Mouse (Mus musculus) frontal cortex, postnatal 14 days (tissue): ENCODE results near the gene Chtop.

ENCODE experiments used
- DNase-seq, 2 experiments: peaks; one replicate each; pipeline ENCODE4 v3.0.0; 2022; ENCODE audit warnings: low spot score in 2 of 2

Chtop gene

DNA sequence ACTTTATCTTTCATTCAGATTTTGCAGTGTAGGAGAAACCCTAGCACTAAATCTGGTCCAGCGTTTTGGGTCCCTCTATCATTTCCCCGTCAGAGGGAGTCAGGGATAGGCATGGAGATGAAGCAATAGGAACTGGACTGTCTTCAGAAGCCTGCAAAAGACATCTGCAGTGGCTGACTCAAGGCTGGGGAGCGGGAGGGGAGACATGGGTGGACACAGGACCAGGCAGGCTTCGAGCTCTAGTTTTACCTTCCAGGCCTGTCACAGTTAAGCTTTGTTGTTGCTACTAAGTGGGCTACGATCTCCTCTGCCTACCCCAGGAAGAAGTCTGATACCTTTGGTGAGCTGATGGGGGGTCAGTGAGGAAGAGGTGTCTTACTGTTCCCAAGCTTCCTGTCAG, 3.0 kb upstream of the Chtop start:
- no peak for DNase-seq

DNA sequence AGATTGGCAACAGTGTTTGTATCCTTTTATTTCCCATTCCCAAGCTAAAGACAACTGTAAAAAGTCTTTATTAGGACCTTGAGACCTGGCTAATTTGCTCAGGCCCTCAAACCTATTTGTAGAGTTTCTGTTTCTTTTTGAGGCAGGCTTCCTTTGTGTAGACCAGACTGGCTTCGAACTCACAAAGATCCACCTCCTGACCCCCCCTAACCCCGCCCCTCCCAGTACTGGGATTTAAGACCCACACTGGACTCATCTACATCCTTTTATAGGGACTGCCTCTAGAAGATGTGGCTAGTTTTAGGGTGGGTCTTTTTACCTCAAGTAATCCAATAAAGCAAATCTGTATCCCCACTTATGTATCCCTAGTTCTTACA, 437 bp upstream of the Chtop start:
- DNase-seq = no peak

DNA sequence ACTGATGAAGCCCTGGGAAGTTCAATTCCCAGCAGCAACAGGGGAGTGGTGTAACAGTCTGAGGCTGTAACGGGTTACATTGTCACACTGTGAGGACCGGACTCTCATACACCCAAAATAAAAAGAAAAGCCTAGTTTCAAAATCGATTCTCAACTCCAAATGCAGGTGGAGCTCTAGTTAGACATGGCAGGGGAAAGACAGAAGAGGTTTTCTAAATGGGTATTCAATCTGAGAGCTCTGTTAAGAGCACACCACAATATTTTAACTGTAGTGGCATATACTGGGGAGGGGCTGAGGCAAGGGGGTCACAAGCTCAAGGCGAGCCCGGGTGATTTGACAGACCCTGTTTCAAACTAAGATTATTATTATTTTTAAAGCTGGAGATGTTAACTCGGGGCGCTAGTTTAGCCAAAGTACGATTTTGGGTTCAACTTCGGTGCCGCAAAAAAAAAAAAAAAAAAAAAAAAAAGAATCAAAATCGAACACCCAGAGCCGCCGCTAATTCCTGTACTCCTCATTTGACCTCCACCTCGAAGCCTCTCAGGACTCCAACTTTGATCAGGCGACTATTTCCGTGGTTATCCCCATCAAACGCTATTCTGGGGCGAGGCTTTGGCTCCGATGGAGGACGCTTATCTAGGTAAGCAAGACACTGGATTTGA, 880 bp downstream of the Chtop start:
- DNase-seq = no peak

DNA sequence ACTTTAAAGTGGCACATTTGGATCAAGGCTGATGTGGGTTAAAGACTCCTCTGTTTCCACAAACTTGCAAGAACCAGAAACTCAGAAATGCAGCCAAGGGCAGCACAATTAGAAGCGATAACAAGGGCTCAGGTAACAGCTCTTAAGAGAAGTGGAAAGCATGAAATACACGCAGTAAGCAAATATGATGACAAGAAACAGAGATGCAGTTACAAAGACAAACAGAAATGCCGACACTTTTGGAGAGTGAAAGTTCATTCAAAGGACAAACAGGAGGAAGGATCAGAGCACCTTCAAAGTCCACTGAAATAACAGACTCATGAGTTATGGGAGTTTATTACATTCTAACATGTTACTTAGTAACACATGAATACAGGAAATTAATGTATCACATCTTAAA, 2.9 kb downstream of the Chtop start:
- no peak for DNase-seq

DNA sequence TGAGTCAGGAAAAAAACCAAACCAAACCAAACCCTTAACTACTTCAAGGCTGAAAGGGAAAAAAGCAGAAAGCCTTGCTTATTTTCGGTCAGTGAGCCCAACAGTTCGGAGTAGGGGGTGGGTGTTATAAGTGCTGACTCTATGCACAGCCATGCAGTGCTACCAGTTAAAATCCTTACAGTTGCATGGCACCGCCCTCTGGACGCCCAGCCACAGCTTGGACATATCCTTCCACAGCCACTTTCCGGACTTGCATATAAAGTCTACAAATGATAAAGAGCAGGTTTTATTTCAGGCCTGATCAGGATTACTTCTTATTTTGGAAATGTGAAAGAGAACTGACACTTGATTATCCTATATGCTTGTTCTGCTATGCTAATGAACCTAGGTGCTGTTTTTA, 4.1 kb downstream of the Chtop start:
- DNase-seq = no peak

DNA sequence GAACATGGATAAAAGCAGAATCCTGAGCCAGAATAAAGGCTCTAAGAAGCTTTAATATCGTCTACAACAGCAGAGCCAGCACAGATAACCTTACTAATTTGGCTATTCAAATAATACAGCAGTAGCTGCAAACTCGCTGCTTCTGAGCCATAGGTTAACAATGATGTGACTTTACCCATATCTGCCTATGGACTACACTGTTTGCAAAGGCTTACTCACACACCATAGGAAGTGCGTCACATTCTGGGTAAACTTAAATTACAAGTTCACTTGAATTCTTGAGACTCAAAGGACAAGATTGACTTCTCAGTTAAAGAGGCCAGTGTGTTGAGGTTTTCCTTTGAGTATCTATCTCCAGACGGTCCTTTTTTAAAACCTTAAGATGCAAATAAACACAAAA, 5.9 kb downstream of the Chtop start:
- no peak for DNase-seq

DNA sequence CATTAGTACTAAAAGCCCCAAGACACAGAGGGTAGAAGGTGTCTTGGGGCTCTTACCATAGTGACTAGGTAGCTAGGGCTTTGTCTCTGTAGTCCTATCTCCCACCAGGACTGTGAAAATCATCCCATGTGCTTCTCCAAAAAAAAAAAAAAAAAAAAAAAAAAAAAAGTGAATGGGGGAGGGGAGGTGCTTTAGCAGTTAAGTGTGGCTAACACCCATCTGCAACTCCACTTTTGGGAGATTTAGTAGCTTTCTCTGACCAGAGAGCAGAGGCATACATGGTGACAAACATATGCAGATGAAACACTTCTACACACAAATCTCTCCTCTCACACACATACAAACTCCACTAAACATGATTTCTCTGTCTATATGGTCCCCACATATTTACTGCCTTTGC, 11.7 kb downstream of the Chtop start:
- no peak for DNase-seq

DNA sequence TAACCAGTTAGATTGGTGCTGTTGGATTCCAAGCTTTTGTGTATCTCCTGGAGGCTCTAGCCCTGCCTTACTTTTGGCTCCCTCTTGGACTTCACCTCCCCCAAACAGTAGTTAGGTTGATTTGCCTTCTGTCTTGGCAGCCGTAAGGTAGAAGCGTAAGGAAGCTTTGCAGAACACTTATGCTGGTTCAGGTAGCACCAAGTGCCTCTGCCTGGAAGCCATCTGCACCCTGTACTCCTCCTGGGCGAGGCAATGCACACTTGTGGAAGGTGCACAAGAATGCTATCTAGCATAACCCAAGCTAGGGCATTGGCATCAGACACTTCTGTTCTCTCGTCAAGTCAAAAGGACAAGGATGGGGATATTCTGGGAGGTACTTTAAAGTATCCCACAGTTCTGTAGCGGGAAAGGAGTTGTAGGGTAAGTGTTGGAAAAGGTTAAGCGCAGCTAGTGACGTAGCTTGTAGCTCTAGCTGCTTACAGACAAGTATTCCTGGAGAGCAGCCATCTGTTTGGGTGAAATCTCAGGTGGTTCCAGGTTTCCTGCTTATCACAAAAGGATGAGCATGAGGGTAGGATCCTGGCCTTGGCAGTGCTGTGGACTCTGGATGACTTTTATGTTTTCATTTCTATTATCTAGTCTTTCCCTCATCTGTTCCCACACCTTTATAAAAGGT, 13.3 kb downstream of the Chtop start:
- DNase-seq = no peak

DNA sequence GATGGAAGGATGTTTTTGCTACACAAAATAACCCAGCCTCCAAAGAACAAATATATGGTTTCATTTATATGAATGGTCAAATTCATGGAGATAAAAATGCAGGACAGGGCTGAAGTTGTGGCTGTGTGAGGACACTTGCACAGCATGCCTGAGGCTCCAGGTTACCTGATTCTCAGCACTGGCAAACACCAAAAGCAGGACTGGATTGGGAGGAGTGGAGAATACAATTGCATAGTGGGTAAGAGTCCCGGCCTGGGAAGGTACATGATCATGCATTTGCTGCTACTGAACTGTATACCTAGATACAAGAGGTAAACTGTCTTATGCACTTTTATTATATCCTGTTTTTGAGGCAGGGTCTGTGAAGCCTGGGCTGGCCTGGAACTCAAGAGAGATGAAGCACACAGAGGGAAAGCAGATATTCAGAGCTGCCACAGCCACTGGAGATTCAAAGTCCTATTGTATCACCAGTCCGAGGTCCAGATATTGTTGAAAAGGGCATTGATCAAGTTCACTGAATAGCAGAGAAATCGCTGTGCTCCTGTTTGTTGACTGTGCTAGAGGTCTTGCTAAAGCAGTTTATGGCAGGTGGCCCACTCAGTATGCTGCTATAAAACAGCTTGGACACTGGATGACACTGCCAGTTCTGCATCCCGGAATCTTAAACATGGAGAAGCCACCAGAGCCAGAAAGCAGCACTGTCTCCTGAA, 15.3 kb downstream of the Chtop start:
- DNase-seq = no peak

DNA sequence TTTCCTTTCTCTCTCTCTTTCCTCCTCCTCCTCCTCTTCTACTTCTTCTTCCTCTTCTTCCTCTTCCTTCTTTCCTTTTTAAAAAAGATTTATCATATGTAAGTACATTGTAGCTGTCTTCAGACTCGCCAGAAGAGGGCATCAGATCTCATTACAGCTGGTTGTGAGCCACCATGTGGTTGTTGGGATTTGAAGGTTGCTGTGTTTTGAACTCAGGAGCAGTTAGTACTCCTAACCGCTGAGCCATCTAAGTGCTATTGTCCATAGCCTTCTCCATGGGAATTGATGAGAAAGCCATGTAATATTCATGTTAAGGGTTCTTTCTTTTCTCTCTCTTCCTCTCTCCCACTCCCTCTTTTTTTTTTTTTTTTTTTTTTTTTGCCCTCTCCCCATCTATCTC, 17.9 kb downstream of the Chtop start:
- no peak for DNase-seq

DNA sequence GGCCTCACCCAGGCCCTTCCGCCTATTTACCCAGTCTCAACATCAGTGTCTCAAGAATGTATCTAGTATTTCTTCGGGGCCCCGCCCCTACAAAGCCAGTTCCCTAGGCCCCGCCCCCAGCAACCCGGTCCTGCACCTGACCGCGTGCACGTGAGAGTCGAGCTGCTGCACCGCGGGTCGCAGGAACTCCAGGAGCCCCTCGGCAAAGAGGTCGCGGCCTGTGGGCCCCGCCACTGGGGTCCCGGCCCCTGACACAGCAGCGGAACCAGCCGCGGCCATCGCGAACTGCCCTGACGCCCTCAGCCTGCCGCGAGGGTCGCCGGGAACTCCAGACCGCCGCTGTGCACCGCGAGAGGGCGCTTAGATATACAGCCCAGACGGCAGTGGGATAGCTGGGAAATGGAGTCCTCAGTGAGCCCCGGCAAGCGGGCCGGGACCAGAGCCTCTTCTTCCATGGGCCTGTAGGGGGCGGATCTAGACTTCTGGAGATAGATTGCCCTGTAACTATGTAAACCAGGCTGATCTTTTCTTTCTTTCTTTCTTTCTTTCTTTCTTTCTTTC, 18.5 kb downstream of the Chtop start, which contains the start of gene Snapin:
Gene Snapin (minus strand): TSS at position 338 of the 561 bp plus-strand sequence.
- DNase-seq = peak; percentile 89 to 94

DNA sequence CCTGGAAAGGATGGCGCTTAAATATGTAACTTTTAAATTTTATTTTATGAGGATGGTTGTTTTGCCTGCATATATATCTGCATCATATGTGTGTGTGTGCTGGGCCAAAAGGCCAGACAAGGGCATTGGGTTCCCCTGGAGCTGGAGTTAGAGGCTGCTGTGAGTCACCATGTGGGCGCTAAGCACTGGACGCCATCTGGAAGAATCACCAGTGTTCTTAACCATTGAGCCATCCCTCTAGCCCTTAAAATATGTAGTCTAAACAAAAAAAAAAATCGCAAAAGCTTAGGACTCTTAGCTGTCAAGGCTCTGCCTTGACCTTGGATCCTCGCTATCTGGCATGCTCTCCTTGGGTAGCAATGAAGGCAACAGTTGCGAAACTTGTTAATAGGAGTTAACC, 20.7 kb downstream of the Chtop start:
- no peak for DNase-seq

DNA sequence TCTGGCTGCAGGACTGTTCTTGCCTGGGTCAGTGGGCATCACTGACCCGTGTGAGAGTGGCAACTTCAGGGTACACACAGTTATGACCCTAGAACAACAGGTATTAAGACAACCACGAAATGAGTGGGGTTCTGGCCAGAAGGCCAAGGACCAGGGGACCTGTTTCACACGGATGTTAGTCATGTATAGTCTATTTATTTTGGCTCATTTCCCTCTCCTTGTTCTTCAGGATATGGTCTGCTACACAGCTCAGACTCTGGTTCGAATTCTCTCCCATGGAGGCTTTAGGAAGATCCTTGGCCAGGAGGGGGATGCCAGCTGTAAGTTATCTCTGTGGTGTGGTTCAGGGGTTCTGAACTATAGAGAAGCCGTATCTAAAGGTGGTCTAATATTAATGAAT, 22.3 kb downstream of the Chtop start:
- no peak for DNase-seq

DNA sequence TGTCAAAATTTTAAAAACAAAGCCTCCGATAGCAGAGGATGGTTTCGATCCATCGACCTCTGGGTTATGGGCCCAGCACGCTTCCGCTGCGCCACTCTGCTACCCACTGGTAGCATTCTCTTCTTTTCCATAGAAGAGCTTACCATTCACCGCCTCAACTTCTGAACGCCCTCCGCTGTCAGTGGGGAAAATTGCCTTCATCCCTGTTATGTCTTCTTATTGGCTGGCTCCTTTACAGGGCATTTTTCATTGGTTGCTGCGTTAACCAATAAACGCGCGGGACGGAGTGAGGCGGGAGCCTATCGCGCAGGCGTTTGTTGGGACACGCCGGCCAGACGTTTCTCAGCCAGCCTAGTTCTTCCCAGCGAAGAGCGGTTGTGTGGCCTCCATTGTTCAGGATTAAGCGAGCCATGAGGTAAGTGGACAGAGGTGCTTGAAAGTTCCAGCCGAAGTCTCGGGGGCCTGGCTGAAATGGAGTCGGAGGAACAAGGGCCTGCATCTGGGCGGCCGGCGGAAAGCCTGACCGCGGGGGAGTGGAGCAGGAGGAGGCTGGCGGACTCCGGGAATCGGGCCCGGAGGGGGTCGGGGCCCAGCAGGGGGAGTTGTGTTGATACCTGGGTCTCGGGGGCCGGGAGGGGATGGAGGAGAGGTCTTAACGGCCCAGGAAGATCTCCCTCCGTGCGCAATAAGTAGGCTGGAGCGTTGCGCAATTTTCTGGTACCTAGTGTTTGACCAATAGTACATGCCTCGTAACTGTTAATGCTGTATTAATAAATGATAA, 33.3 kb downstream of the Chtop start, which contains the start of gene Ilf2:
Gene Ilf2 (plus strand): TSS at position 296 of the 781 bp plus-strand sequence.
- peak; percentile 96 to 97 for DNase-seq

DNA sequence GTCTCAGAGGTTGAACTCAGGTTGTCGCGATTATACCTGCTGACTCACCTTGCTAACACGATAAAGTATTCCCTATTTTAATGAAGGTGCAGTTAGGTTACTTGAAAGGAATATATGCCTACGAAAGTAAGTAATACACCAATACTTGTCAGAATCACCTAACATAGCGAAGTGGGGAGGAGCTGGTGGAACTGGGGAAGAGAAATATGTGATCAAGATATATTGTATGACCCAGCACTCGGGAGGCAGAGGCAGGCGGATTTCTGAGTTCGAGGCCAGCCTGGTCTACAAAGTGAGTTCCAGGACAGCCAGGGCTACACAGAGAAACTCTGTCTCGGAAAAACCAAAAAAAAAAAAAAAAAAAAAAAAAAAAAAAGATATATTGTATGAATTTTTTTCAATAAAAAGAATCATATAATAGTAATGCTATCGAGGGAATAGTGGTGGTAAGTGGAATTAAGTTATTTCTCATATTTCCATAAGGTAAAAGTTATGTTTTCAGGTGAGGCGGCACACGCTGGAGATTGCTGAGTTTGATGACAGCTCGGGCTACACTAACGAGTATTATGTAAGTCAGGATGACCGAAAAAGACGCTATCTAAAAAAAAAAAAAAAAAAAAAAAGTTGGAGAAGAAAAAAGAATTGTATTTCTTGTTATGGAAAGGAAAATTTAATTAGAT, 34.0 kb downstream of the Chtop start:
- no peak for DNase-seq

DNA sequence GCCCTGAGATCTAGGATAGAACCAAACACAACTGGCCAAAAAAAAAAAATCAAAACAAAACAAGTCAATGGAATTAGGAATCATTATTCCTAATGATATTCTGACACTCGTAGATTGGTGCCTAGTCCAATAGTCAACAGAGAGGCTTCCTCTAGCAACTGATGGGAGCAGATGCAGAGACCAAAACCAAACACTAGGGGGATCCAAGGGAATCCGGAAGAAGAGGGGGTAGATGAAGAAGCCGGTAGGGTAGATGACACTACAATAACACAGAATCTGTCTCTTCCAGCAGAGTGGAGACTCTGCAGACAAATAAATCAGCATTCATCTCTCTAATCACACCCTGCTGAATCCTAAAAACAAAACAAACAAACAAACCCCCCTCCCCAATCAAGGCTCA, 37.1 kb downstream of the Chtop start:
- DNase-seq = no peak

DNA sequence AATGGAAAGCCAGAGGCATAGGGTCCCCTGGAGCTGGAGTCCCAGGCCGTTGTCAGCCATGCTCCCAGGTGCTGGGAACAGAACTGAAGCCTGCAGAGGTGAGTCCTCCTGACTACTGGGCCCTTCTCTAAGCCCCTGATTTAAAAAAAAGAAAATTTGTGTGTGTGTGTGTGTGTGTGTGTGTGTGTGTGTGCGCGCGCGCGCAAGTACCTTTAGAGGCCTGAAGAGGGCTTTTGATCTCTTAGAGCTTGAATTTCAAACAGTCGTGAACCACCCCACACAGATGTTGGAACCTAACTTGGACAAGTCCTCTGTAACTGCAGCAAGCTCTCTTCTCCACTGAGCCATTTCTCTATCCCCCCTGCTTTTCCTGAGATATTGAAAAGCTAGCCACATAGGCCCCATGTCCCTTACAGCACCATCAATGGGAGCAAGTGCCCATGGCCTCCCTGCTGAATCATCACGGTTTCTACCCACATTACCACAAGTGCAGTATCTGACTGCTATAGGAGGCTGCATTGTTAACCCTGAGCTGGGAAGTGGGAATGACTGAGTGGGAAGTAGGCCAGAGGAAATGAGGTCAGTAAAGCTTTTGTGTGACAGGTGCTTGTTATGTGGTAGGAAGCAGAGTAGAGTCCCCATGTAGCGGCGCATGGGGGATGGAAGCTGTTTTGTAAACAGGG, 41.5 kb downstream of the Chtop start:
- no peak for DNase-seq

DNA sequence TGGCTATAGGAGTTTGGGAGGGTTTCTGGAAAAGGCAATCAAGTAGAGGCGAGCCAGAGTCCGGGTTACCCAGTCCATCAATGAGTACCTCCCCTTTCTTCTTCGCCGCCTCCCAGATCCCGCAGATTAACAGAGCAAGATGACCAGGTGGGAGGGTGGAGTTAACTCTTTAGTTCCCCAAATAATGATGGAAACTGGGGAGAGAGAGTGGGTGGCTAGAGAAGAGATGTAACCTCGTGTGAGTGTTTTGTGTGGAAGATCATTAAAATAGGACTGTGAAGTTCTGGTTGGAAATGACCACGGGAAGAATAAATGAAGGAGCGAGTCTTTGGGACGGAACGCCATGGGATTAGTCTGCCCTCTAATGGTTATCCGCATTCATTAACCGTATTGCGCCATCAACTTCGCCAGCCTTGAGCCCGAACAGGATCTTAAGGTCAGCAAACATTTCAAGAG, 43.0 kb downstream of the Chtop start:
- DNase-seq = peak in 1 of 2 experiments; percentile 45

DNA sequence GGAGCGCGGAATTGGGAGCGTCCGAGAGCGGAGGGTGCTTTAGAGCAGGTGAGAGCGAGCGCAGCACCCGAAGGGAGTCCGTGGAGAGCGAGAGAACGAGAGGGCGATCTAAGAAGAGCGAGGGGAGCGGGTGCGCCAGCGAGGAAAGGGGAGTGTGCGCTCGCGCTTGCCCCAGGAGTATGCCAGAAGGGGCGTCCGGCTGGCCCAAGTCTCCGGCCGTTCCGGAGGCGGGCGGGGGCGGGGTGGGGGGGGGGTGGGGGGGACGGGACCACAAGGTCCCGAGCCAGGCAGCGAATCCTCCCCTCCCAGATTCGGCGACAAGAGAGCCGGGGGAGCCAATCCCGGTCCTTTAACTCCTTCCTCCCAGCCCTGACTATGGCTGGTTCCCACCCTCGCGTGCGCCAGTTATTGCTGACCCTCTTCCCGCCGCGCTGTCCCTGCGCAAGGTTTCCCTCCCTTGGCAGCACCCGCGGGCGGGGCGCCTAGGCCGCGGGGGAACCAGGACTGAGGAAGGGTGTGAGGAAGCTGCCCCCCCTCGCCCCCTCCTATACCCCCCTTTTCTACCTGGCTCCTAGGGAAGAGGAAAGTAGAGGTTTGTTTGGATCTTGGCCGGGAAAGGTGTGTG, 43.5 kb downstream of the Chtop start, which contains the start of gene Npr1:
Gene Npr1 (minus strand): TSS at position 181 of the 625 bp plus-strand sequence.
- DNase-seq = no peak

DNA sequence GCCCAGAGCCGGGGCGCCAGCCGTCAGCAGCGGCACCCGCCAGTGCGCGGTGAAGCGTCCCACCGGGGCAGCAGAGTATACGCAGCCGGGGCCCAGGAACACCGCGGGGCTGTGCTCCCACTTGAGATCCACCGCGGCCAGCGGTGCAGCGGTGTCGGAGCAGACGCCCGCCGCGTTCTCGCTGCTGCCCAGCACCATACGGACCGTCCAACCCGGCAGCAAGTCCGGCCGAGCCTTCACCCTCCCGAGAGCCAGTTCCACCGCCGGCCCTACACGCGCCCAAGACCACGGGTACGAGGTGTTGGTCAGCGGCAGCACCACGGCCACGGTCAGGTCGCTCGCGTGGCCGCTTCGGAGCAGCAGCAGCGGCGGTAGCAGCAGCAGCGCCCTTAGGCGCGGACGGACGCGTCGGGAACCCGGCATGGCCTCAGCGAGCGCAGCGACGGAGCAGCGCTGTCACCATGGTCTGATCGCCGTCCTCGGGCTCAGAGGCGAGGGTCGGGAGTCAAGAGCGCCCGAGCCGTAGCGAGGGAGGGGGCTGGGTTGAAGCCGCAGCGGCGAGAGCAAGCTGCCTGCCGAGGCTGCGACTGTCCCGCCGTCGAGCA, 44.1 kb downstream of the Chtop start:
- DNase-seq = no peak
